In the genomic region with DNA sequence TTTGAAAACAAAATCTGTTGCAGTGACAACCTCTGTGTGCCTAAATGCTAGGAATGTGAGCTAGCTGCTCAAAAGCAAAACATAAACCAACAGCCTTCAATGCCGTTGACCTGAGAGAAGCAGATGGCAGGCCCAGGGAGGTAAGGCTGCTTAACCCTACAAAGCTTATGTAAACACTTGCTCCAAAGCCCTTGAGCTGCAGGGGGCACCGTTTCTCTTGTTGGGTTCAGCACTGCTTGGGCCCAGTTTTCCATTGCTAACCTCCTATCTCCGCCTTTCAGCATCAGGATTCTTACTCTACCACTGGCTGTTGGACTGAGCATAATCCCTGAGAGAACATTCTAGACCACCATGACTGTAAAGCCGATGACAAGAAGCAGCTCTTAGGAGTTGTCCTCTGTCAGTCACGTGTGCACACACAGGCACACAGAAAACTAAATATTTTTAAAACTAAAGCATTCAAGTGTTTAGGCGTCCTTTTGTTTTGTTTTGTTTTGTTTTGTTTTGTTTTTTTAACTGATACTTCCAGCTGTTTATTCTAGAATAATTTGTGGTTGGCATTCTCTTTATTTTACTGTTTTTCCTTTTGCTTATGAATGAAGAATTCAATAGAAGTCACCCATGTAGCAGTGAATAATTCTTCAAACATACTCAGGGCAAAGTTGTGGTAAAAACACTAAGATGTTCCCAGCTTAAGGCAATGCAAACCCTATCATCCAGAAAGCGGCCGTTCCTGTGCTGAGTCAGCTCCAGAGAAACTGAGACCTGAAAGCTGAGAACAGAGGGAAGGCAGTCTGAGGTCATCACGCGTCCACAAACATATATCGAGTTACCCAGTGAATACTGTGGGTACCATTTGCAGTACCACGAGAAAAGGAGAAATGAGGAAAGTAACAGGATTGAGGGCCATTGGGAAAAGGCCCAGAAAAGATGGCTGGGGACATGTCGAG, we compare ENCODE assay signal across 8 mouse cellular contexts. TPM values are rescaled to one million over a fixed set of nuclear protein-coding genes. Genes with fewer than 3 reads are reported as not detected.
DNase-seq lines count a peak whose midpoint lies in the region; ATAC-seq lines count a peak whose summit lies in the region.

No protein-coding gene starts in this region.

- H3K4me2 ChIP-seq in liver, embryonic 12.5 days = no peak overlapping the region

- no peak for ATAC-seq in liver, embryonic 12.5 days

- no peaks in the 10 kb centered on the region for H3K27me3 ChIP-seq in liver, embryonic 12.5 days (replicated peaks)

- H3K9me3 ChIP-seq in liver, embryonic 12.5 days (replicated peaks) = no peaks in the 10 kb centered on the region

- no peaks in the 10 kb centered on the region for H3K36me3 ChIP-seq in liver, embryonic 12.5 days

- no peak overlapping the region for H3K4me3 ChIP-seq in liver, embryonic 12.5 days

- 61% methylated on average over 13 of the region's 13 CpGs for WGBS in liver, embryonic 12.5 days (ENCODE audit: insufficient replicate concordance)

- H3K27ac ChIP-seq in liver, embryonic 12.5 days = no peak overlapping the region

- no peak overlapping the region for H3K9ac ChIP-seq in liver, embryonic 12.5 days

- DNase-seq in liver = peak; percentile 64
- DNase-seq in adrenal gland, postnatal 25 days = peak; percentile 63
- DNase-seq in heart, adult 8-10 months (ENCODE audit: low spot score) = peak; percentile 69
- peak; percentile 85 to 86 for DNase-seq in kidney, postnatal 25 days
- DNase-seq in lung, postnatal 25 days (ENCODE audit: low spot score) = peak; percentile 73
- peak; percentile 32 for DNase-seq in thymus, postnatal 25 days
- no peak for DNase-seq in cerebellum, adult 9-11 months

- peaks cover 62% of the 10 kb centered on the region for H3K4me1 ChIP-seq in liver, embryonic 12.5 days

RNA-seq across cellular contexts. Expression of gene Incenp, which starts 21.8 kb away (rescaled TPM):
- polyA plus RNA-seq in liver, embryonic 12.5 days (2016; fragmentation: Nextera tagmentation; extraction: Ambion mirVana) = 157 and 159 TPM in 2 replicates
- 28.3 and 32.4 TPM in 2 replicates for total RNA-seq in adrenal gland, postnatal 25 days (2021)
- 1 to 10 TPM; 5.0 to 7.0 (median 5.1) TPM for total RNA-seq in heart, adult 8-10 months (2022)

RNA-seq across cellular contexts. Expression of gene Fth1, which starts 59.3 kb away (rescaled TPM):
- polyA plus RNA-seq in liver, embryonic 12.5 days (2016; fragmentation: Nextera tagmentation; extraction: Ambion mirVana) = 5,199 and 5,262 TPM in 2 replicates
- 2,505 and 2,798 TPM in 2 replicates for total RNA-seq in adrenal gland, postnatal 25 days (2021)
- total RNA-seq in heart, adult 8-10 months (2022) = 1,000 to 10,000 TPM; 2,773 to 3,210 (median 2,950) TPM
